Mouse (Mus musculus): Measurements from ENCODE around the gene Moxd1.

The Moxd1 gene

GRCm38 (mm10) chr10:24223449-24224143 lies at the start of gene Moxd1:
Gene Moxd1 (plus strand): TSS chr10:24223517.
- DNase-seq (ENCODE audit: low spot score in 2 of 2) = peak in 1 of 2 experiments; percentile 2

- no peak for DNase-seq (ENCODE audit: low spot score in 2 of 2)
Measured at GRCm38 (mm10) chr10:24190392-24190791, 32.9 kb upstream of the Moxd1 start.

- no peak for DNase-seq (ENCODE audit: low spot score in 2 of 2)
Measured at GRCm38 (mm10) chr10:24191977-24192376, 31.3 kb upstream of the Moxd1 start.

DNA sequence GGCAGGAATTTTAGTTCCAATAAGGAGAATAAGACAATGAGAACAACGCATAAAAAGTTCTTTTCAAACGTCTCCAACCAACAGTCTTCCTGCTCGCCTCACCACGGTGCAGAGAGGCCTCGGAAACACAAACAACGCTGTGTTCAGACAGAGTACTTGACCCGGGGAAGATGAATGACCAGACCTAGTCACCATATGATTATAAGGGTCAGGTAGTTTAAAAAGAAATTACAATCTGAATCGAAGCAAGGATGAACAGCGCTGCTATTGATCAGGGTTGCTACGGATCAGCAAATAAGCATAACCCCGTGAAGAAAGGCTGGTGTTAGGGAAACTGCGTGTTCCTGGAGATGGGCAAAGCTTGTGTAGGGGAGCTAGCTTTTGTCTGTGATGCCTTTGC lies 24.0 kb upstream of the Moxd1 start:
- DNase-seq (ENCODE audit: low spot score in 2 of 2) = no peak

DNA sequence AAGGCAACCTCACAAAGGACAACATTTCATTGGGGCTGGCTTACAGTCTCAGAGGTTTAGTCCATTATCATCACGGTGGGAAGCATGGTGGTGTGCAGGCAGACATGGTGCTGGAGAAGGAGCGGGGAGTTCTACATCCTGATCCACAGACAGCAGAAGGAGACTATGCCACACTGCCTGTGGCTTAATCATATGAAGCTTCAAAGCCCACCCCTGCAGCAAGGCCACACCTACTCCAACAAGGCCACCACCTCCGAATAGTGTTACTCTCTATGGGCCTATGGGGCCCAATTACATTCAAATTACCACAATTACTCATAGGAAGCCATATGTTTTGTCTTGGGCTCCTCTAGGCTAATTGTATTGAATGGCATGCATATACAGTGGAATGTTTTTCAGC lies 23.2 kb upstream of the Moxd1 start:
- no peak for DNase-seq (ENCODE audit: low spot score in 2 of 2)

- no peak for DNase-seq (ENCODE audit: low spot score in 2 of 2)
Measured at GRCm38 (mm10) chr10:24210075-24210474, 13.2 kb upstream of the Moxd1 start.

GRCm38 (mm10) chr10:24213297-24213696 lies 10.0 kb upstream of the Moxd1 start:
- DNase-seq (ENCODE audit: low spot score in 2 of 2) = no peak

DNA sequence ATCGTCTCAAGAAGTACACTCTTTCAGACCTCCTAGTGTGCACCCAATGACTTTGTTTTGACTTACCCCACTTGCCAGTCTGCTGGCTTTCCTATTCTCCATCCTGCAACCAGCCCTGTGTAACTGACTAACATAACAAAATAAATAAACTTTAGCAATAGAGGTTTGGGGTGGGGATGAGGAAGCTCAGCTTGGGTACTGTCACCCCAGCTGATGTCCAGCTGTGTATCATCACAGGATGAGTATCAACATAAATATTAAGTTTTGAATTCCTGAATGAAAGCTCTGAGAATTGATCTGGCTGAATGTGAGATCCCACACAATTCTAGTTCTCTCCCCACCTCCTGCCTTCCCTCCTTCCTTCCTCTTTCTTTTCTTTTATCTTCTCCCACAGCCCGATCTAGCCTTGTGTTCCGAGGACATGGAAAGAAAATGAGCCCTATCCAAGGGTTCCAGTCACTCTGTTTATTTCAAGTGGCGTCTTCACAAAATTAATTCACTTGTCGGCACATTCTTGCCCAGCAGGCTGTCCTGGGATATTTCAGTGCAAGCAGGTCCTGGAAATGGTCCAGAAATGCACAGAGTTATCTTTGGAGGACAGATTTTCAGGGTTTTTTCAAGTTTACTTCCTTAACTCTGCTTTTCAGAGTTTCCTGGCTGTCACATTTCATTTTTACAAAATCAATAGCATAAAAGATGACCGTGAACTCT lies 5.6 kb upstream of the Moxd1 start:
- no peak for DNase-seq (ENCODE audit: low spot score in 2 of 2)

DNA sequence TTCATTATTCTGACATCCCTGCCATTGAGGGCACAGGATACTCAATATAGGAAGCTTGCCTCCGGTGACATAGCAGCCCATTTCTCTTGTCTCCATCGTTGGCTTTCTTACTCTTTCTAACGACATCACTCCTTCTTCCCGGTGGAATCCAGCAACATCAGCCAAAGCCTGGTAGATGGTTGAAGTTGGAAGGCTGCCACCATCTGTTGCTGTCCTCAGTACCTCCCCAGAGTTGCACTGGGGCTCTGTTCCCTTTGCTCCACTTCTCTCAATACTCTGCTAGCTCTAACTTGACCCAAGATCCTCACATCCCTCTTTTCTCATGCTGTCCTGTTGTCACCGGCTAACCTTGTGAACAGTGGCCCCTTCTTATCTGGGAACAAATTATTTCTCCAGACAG lies 2.4 kb upstream of the Moxd1 start:
- DNase-seq (ENCODE audit: low spot score in 2 of 2) = no peak

GRCm38 (mm10) chr10:24222911-24223310 lies 406 bp upstream of the Moxd1 start:
- no peak for DNase-seq (ENCODE audit: low spot score in 2 of 2)

- DNase-seq (ENCODE audit: low spot score in 2 of 2) = no peak
Measured at GRCm38 (mm10) chr10:24224591-24224990, 1.3 kb downstream of the Moxd1 start.

DNA sequence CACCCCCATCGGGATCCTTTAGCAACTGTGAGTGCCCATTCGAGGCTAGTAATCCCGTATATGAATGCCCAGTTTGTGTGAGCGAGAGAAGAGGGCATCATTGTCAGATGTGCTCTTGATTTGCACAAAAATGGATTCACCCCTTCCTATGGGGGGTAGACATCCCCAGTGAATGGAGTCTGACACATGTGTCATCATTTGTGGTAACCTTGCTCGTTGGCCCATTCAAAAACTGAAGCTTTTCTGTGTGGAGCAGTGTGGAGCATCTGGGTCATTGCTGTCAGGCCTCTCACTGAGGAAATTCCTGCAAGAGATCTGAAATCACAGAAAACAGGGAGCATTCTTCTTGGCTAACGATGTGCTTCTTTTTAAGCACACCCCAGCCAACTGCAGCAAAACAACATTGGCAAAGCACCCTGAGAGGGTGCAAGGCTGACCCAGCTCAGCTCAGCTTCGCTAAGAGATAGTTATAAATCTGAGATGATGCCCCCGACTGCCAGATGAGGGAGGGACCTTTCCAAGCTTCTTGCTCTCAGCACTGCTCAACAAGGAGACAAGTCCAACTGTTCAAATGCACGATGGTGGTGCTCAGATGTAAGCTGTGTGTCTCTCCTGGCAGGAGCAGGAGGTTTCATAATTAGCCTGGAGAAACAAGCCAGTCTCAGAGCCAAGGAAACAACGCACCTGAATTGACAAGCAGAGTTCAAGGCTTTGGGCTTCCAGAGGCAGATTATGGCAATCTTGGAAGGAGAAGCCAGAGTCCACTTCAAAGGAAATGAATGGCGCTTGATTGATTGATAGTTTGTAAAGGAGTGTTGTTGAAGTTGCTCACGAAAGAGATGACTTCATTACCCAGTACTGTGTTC lies 5.2 kb downstream of the Moxd1 start:
- DNase-seq (ENCODE audit: low spot score in 2 of 2) = no peak

DNA sequence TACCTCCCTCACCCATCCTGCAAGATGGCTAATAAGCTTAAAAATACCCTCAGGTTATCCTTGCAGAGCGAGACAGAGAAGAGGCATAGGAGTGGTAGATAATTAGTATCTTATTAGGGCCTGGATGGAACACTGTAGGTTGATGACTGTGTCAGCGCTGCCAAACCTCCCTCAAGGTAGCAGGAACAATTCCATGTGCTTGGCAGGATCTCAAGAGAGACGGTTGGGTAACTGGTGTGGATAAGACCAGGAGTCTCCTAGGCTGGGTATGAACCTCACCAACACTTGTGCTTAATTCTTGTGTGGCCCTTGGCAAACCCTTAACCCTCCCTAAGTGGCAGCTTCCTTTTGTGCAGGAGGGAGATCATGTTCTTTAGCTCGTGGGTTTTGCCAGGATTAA lies 9.0 kb downstream of the Moxd1 start:
- DNase-seq (ENCODE audit: low spot score in 2 of 2) = no peak

DNA sequence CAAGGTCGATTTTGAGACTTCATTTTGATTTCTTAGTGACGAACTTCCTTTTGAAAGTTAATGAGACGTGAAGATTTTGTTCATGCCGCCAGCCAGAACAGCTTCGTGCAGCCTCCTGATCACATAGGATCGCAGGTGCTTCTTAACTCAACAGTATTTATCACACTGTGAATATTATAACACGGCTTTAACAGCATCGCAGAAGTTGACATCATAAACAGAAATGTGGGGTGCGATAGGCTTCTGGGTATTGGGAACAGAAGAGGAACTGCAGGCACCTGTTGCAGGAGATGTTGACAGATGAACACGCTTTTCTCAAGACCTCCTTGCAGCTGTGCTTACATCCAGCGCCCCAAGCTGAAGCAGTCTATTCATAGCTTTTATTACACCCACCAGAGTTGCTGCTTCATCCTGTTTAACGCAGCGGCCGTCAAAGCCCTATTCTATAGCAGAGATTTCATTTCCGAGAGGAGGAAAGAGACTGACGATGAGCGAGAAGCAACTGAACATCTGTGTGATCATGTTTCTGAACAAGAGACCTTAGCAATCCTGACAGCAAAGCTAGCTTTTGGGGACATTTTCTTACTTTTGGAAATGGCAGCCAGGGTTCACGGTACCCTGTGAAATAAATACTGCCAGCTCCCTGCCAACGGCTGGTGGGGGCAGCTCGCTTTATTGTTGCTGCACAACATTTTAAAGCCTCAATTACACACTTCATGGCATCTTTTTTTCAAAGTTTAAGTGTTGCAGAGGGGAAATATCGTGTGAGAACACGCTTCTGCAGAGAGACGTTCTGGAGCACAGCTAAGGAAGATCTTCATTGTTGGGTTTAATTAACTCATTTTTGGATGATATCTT lies 12.3 kb downstream of the Moxd1 start:
- no peak for DNase-seq (ENCODE audit: low spot score in 2 of 2)

DNA sequence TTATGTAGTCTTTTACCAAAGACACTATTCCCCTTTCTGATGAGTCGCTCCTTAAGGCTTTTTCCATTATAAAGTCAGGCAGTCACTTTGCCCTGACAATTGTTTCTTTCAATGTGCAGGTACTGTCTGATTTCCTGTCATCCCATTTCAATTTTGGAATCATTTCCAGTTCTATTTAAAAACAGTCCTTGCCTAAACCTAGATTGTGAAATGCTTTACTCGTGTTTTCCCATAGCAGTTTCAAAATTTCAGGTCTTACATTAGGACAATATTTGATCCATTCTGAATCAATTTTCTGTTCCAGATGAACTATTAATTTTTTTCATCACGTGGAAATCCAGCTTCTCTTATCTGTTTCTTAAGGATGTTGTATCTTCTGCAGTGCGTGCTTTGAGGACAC lies 23.5 kb downstream of the Moxd1 start:
- no peak for DNase-seq (ENCODE audit: low spot score in 2 of 2)

- DNase-seq (ENCODE audit: low spot score in 2 of 2) = no peak
Measured at GRCm38 (mm10) chr10:24248116-24248515, 24.8 kb downstream of the Moxd1 start.

GRCm38 (mm10) chr10:24251631-24252030 lies 28.3 kb downstream of the Moxd1 start:
- no peak for DNase-seq (ENCODE audit: low spot score in 2 of 2)

DNA sequence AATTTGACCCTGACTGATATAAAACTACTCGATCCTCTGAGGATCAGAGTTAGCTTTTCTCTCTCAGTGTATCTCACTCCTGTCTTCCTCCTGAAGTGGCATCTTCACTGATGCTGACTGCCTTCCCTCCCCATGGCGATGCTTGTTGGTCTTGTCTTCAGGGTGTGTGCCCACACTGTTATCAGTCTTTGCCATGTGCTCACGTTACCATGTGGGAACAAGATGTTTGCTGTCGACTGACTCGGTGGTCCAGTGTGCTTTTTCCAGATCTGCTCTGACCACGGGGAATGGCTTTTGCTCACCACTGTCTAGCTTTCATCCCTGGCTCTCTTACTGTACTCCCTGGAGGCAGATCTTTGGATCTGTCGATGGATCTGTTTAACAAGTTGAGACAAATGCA lies 34.8 kb downstream of the Moxd1 start:
- no peak for DNase-seq (ENCODE audit: low spot score in 2 of 2)

- DNase-seq (ENCODE audit: low spot score in 2 of 2) = no peak
Measured at GRCm38 (mm10) chr10:24258885-24259284, 35.6 kb downstream of the Moxd1 start.

- no peak for DNase-seq (ENCODE audit: low spot score in 2 of 2)
Measured at GRCm38 (mm10) chr10:24259794-24260590, 36.7 kb downstream of the Moxd1 start.

DNA sequence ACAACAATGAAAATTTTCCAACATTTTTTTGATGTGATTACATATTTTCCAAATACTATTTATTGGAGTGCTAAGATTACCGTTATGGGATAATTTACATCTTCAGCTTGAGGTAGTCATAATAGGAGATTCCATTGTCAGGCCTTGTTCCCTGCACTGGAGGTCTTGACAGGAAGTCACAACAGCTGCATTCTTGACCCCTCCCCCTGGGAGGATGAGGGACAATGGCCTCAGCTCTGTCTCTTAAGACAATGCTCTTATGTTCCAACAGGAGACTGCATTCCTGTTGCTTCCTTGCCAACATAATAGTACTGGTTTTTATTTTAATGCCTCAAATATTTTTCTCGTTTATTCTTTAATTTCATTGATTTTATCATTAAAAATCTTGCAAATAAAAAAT lies 44.2 kb downstream of the Moxd1 start:
- DNase-seq (ENCODE audit: low spot score in 2 of 2) = no peak
